Mouse (Mus musculus) liver, embryonic 14.5 days (tissue): ENCODE results near the gene Klhl31.

ENCODE experiments used
- CTCF ChIP-seq: IDR thresholded peaks from 2 replicates; pipeline ENCODE4 v1.5.1; 2016; ENCODE audit warnings: antibody characterized with exemption, low read depth, control low read depth
- EP300 ChIP-seq: IDR thresholded peaks from 2 replicates; pipeline ENCODE4 v1.6.1; 2016; ENCODE audit warnings: antibody characterized with exemption, low read depth

DNA sequence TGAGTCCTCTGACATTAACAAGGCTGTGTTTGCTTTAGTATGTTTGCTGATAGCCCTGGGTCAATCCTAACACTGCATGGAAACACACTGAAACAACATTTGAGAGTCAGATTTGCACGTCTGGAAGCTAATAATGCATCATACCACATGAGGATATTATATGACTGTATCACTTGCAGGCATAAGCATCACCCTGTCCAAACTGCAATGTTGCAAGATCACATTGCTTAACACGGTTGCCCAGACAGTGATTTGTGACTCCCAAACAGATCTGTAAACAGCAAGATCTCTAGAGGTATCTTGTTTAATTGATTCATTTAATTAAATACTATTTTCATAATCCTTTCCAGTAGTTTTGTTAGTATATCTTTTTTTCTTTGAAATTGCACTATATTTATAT, 17.9 kb upstream of the Klhl31 start:
- TF ChIP-seq CTCF: no peak
- TF ChIP-seq EP300: no peak
